Mouse (Mus musculus) hindbrain, embryonic 16.5 days (tissue): Measurements from ENCODE around the gene Erc1. TPM values are rescaled to one million over a fixed set of nuclear protein-coding genes. Genes with fewer than 3 reads are reported as not detected.
A peak's percentile ranks its signal among the peaks of the same experiment; 100 is the strongest.

Experiments used
- ATAC-seq: fragments of 200-750 bp; cut with Nextera tagmentation; 2 replicates; pipeline ENCODE4 v1.8.0; 2017; ENCODE audit warnings: moderate TSS enrichment, moderate library complexity
- H3K27ac ChIP-seq: fragments of 300-500 bp; sonication (generic); 2 replicates; pipeline ENCODE4 v1.5.1; 2014; ENCODE audit warnings: low read depth, mild to moderate bottlenecking, control low read depth, low read length, moderate library complexity
- H3K27me3 ChIP-seq: fragments of 300-500 bp; sonication (generic); replicated peaks from 2 replicates; pipeline ENCODE4 v1.6.1; 2014; ENCODE audit warnings: low read length; ENCODE audit not compliant: control insufficient read depth, insufficient read depth
- H3K36me3 ChIP-seq: fragments of 300-500 bp; sonication (generic); 2 replicates; pipeline ENCODE4 v1.6.1; 2014; ENCODE audit warnings: mild to moderate bottlenecking, low read length, moderate library complexity, mixed read lengths; ENCODE audit not compliant: control insufficient read depth, insufficient read depth
- H3K4me1 ChIP-seq: fragments of 300-500 bp; sonication (generic); 2 replicates; pipeline ENCODE4 v1.6.1; 2014; ENCODE audit warnings: low read depth, low read length; ENCODE audit not compliant: control insufficient read depth, insufficient read depth
- H3K4me2 ChIP-seq: fragments of 300-500 bp; sonication (generic); 2 replicates; pipeline ENCODE4 v1.6.1; 2014; ENCODE audit warnings: mild to moderate bottlenecking, low read length, control low read depth, moderate library complexity
- H3K4me3 ChIP-seq: fragments of 300-500 bp; sonication (generic); 2 replicates; pipeline ENCODE4 v1.5.1; 2014; ENCODE audit warnings: mild to moderate bottlenecking, low read length, control low read depth, moderate library complexity
- H3K9ac ChIP-seq: fragments of 300-500 bp; sonication (generic); 2 replicates; pipeline ENCODE4 v1.6.1; 2014; ENCODE audit warnings: low read depth, mild to moderate bottlenecking, control low read depth, low read length, moderate library complexity
- H3K9me3 ChIP-seq: fragments of 300-500 bp; sonication (generic); 2 replicates; pipeline ENCODE4 v1.6.1; 2014; ENCODE audit warnings: mild to moderate bottlenecking, low read length, moderate library complexity; ENCODE audit not compliant: control insufficient read depth
- WGBS: fragments of 180-500 bp; shearing (Covaris S2); extraction: QIAGEN DNeasy Blood & Tissue Kit; methylation state at CpG from one replicate; pipeline ENCODE4 v1.1.7; 2014; 5-methylcytosine and 5-hydroxymethylcytosine counted together
- polyA plus RNA-seq: library from polyadenylated mRNA; unstranded; fragments of >200 nt; fragmentation: Nextera tagmentation; extraction: Ambion mirVana; gene quantifications from 2 replicates; pipeline ENCODE4 v1.2.1, GENCODE M21; 2015

Erc1 gene
- polyA plus RNA-seq, 1 experiment from 2014 or later: 46.9 TPM

DNA sequence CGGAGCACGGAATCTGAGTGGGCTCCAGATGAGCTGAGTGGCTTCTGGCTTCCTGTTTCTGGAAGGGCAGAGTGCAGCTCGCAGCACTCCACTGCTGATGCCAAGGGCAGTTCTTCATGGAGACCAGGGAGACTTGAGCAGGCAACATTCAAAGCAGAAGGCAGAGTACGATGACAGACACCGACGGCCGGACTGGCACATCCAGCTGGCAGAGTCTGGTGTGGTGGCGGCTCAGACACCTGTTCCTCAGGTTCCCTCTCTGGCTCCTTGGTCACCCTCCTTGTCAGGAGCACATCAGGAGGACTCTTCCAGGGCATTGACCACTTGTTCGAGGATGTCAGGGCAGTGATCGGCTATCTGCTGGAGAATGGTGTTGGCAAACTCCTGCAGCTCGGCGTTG, 272.6 kb downstream of the Erc1 start:
- no peak overlapping the region for H3K4me3 ChIP-seq
- no peak for ATAC-seq
- H3K4me1 ChIP-seq: no peaks in the 10 kb centered on the region

DNA sequence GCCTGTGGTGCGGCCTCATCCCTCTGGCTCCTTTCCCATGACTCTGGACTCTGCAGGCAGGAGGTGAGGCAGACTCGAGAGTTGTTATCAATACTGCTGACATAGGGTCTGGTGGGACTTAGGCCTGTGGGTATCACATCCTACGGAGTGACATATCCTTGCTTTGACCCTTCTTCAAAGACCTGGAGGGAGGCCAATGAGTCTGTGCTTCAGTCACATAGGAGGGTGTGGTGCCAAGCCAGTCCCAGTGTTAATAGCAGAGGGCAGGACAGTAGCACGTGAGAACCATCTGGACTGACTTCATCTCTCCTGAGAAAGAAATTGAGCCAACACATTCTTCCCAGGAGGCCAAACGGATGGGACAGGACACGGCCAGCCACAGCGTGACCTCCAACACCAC, 275.7 kb downstream of the Erc1 start:
- 65% methylated on average over 7 of the region's 7 CpGs for WGBS
- Histone ChIP-seq H3K27me3 (no peaks in the 10 kb centered on the region), H3K27ac (no peak overlapping the region), H3K36me3 (peaks cover 7% of the 10 kb centered on the region; the same call in 1 of the 2 replicates), H3K9ac (no peak overlapping the region), H3K4me2 (no peak overlapping the region), H3K9me3 (no peaks in the 10 kb centered on the region), H3K4me1 (no peaks in the 10 kb centered on the region), H3K4me3 (no peak overlapping the region)
- ATAC-seq: no peak

More for the DNA sequence above, 272.6 kb downstream of the Erc1 start:
- no peak overlapping the region for H3K9ac ChIP-seq
- no peak overlapping the region for H3K4me2 ChIP-seq
- H3K27ac ChIP-seq: no peak overlapping the region
- no peaks in the 10 kb centered on the region for H3K9me3 ChIP-seq
- no peaks in the 10 kb centered on the region for H3K27me3 ChIP-seq
- 97% methylated on average over 12 of the region's 12 CpGs for WGBS
- peaks cover 10% of the 10 kb centered on the region; the same call in 1 of the 2 replicates for H3K36me3 ChIP-seq

DNA sequence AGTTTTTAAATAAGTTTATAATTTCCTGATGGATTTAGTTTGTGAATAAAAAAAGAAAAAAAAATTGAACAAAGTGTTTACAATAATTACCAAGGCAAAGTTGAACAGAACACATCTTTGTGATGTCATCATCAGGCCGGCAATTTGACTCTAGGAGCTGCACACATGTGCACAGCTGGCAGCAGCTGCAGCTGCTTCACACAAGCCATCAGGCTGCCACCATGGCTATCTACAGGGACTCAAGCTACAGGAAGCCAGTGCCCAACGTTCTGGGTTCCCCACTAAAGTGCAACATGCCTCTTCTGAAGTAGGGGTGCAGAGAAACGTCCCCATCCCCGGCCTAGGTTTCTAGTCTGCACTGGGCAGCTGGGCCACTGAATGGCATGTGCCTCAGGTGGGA, 277.2 kb downstream of the Erc1 start:
- 82% methylated on average over 4 of the region's 4 CpGs for WGBS
- Histone ChIP-seq H3K36me3 (peaks cover 7% of the 10 kb centered on the region; the same call in 1 of the 2 replicates), H3K4me3 (no peak overlapping the region)

DNA sequence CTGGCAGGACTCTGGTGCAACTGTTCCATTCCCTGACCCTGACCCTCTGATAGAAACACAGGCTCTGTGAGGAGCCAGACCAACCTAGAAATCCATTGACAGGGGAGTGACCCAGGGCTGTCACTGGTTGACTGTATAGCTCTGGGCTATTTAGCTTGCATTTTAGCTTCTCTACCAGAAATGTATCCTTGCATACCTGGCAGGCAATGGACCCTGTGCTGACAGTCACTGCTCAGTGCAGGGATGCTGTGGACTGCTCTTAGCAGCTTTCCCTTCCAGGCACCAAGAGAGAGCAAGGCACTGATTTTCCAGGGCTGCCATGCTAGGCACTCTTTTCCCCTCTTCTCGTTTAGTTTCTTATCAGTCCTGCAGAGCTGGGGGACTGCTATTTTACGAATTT, 279.6 kb downstream of the Erc1 start:
- Histone ChIP-seq H3K36me3 (no peaks in the 10 kb centered on the region), H3K4me1 (no peaks in the 10 kb centered on the region; the same call in 1 of the 2 replicates), H3K4me3 (no peak overlapping the region), H3K27me3 (no peaks in the 10 kb centered on the region), H3K4me2 (no peak overlapping the region), H3K9me3 (no peaks in the 10 kb centered on the region), H3K27ac (no peak overlapping the region), H3K9ac (no peak overlapping the region)
- no peak for ATAC-seq
- 89% methylated on average over 2 of the region's 2 CpGs for WGBS

More for the DNA sequence above, 277.2 kb downstream of the Erc1 start:
- H3K9me3 ChIP-seq: no peaks in the 10 kb centered on the region
- no peak overlapping the region for H3K4me2 ChIP-seq
- ATAC-seq: no peak
- no peaks in the 10 kb centered on the region for H3K27me3 ChIP-seq
- no peak overlapping the region for H3K9ac ChIP-seq
- H3K27ac ChIP-seq: no peak overlapping the region
- no peaks in the 10 kb centered on the region; the same call in 1 of the 2 replicates for H3K4me1 ChIP-seq

- Histone ChIP-seq H3K4me3 (no peak overlapping the region), H3K27ac (no peak overlapping the region), H3K27me3 (no peaks in the 10 kb centered on the region), H3K36me3 (no peaks in the 10 kb centered on the region), H3K9me3 (no peaks in the 10 kb centered on the region), H3K4me1 (no peaks in the 10 kb centered on the region; the same call in 1 of the 2 replicates), H3K4me2 (no peak overlapping the region), H3K9ac (no peak overlapping the region)
- WGBS: 85% methylated on average over 23 of the region's 23 CpGs
- ATAC-seq: no peak
Observed at GRCm38 (mm10) chr6:119565451-119566379, 282.3 kb downstream of the Erc1 start.

- no peaks in the 10 kb centered on the region for H3K36me3 ChIP-seq
- H3K4me1 ChIP-seq: no peaks in the 10 kb centered on the region; the same call in 1 of the 2 replicates
- no peak for ATAC-seq
- no peak overlapping the region for H3K4me2 ChIP-seq
- 73% methylated on average over 10 of the region's 10 CpGs for WGBS
- H3K9ac ChIP-seq: no peak overlapping the region
- no peak overlapping the region for H3K27ac ChIP-seq
- H3K4me3 ChIP-seq: no peak overlapping the region
- H3K9me3 ChIP-seq: no peaks in the 10 kb centered on the region
- no peaks in the 10 kb centered on the region for H3K27me3 ChIP-seq
Observed at GRCm38 (mm10) chr6:119562558-119562957, 285.4 kb downstream of the Erc1 start.

GRCm38 (mm10) chr6:119558855-119559254, 289.1 kb downstream of the Erc1 start:
- WGBS: 82% methylated on average over 7 of the region's 7 CpGs

GRCm38 (mm10) chr6:119554439-119554838, 293.5 kb downstream of the Erc1 start:
- Histone ChIP-seq H3K27ac (no peak overlapping the region), H3K4me2 (no peak overlapping the region)
- WGBS: 70% methylated on average over 8 of the region's 8 CpGs

More at GRCm38 (mm10) chr6:119558855-119559254, 289.1 kb downstream of the Erc1 start:
- H3K36me3 ChIP-seq: no peaks in the 10 kb centered on the region
- no peak overlapping the region for H3K9ac ChIP-seq
- no peaks in the 10 kb centered on the region for H3K9me3 ChIP-seq
- no peaks in the 10 kb centered on the region for H3K4me1 ChIP-seq
- no peak overlapping the region for H3K4me2 ChIP-seq
- no peaks in the 10 kb centered on the region for H3K27me3 ChIP-seq
- H3K4me3 ChIP-seq: no peak overlapping the region
- H3K27ac ChIP-seq: no peak overlapping the region
- no peak for ATAC-seq

GRCm38 (mm10) chr6:119544518-119544864, 303.5 kb downstream of the Erc1 start:
- Histone ChIP-seq H3K27me3 (peaks cover 7% of the 10 kb centered on the region; the same call in 1 of the 2 replicates), H3K4me2 (peak overlapping the region; percentile 96), H3K4me1 (peaks cover 4% of the 10 kb centered on the region), H3K4me3 (peak overlapping the region; percentile 76), H3K9ac (peak overlapping the region; percentile 76), H3K36me3 (no peaks in the 10 kb centered on the region), H3K27ac (no peak overlapping the region), H3K9me3 (no peaks in the 10 kb centered on the region)
- no peak for ATAC-seq
- 1% methylated on average over 14 of the region's 14 CpGs for WGBS

More at GRCm38 (mm10) chr6:119554439-119554838, 293.5 kb downstream of the Erc1 start:
- H3K9me3 ChIP-seq: no peaks in the 10 kb centered on the region
- no peak overlapping the region for H3K4me3 ChIP-seq
- no peak for ATAC-seq
- no peaks in the 10 kb centered on the region for H3K4me1 ChIP-seq
- no peaks in the 10 kb centered on the region for H3K36me3 ChIP-seq
- H3K9ac ChIP-seq: no peak overlapping the region
- no peaks in the 10 kb centered on the region for H3K27me3 ChIP-seq
